Mouse (Mus musculus) MEL (cell line): ENCODE measurements at regions not wholly inside any gene's neighbourhood (a gene's known extent, or its start where the extent isn't known, plus 50 kb on each side); places are given as distances from the start of the nearest gene placed in this dataset.

Source experiments
- DNase-seq: peaks from one replicate; pipeline ENCODE4 v3.0.0; 2011; ENCODE audit warnings: low read depth, low spot score
- H3K27ac ChIP-seq: 2 replicates; pipeline ENCODE4 v1.5.1; 2012; ENCODE audit warnings: low read depth, mild to moderate bottlenecking, control low read depth, low read length, moderate library complexity; ENCODE audit not compliant: control insufficient read depth
- H3K27me3 ChIP-seq, 2 experiments: fragments of 150-350 bp in 1 of 2; sonication (generic) in 1 of 2; 2 replicates each; pipeline ENCODE4 v1.6.1; 2012; ENCODE audit warnings: low read length in 2 of 2, mild to moderate bottlenecking in 2 of 2, improper control_type of control experiment in 1 of 2, moderate library complexity in 1 of 2; ENCODE audit not compliant: insufficient read depth in 2 of 2, control insufficient read depth in 1 of 2
- H3K36me3 ChIP-seq, 2 experiments: 2 replicates each; pipeline ENCODE4 v1.6.1; 2012 to 2014; ENCODE audit warnings: low read length in 2 of 2, improper control_type of control experiment in 1 of 2, inconsistent platforms in 1 of 2, mild to moderate bottlenecking in 1 of 2; ENCODE audit not compliant: insufficient read depth in 2 of 2, control insufficient read depth in 1 of 2
- H3K4me1 ChIP-seq, 2 experiments: fragments of 150-350 bp in 1 of 2; sonication (generic) in 1 of 2; 2 replicates each; pipeline ENCODE4 v1.6.1; 2012; ENCODE audit warnings: low read length in 2 of 2, improper control_type of control experiment in 1 of 2, mild to moderate bottlenecking in 1 of 2; ENCODE audit not compliant: insufficient read depth in 2 of 2, control insufficient read depth in 1 of 2
- H3K4me3 ChIP-seq, 2 experiments: fragments of 150-350 bp in 1 of 2; sonication (generic) in 1 of 2; 2 replicates each; pipeline ENCODE4 v1.5.1; 2012; ENCODE audit warnings: low read depth in 2 of 2, low read length in 2 of 2, mild to moderate bottlenecking in 2 of 2, moderate library complexity in 2 of 2, control low read depth in 1 of 2, improper control_type of control experiment in 1 of 2; ENCODE audit not compliant: control insufficient read depth in 1 of 2, insufficient read depth in 1 of 2
- H3K79me2 ChIP-seq: 2 replicates; pipeline ENCODE4 v1.6.1; 2012; ENCODE audit warnings: mild to moderate bottlenecking, low read length, moderate library complexity; ENCODE audit not compliant: control insufficient read depth, poor library complexity, insufficient read depth
- H3K9ac ChIP-seq: 2 replicates; pipeline ENCODE4 v1.6.1; 2012; ENCODE audit warnings: low read depth, mild to moderate bottlenecking, control low read depth, low read length, moderate library complexity; ENCODE audit not compliant: control insufficient read depth, poor library complexity, severe bottlenecking
- H3K9me3 ChIP-seq: fragments of 150-350 bp; sonication (generic); replicated peaks from 2 replicates; pipeline ENCODE4 v1.6.1; 2012; ENCODE audit warnings: mild to moderate bottlenecking, low read length, improper control_type of control experiment, moderate library complexity; ENCODE audit not compliant: insufficient read depth
- BHLHE40 ChIP-seq: IDR thresholded peaks from 2 replicates; pipeline ENCODE4 v1.6.1; 2012; ENCODE audit warnings: low read depth, mild to moderate bottlenecking, inconsistent platforms, low read length, improper control_type of control experiment, borderline replicate concordance
- CTCF ChIP-seq, 3 experiments: IDR thresholded peaks in 2 of 3; conservative IDR thresholded peaks in 1 of 3; 2 replicates each; pipeline ENCODE4 v1.5.1; 2011 to 2012; ENCODE audit warnings: low read length in 3 of 3, low read depth in 2 of 3, mild to moderate bottlenecking in 2 of 3, improper control_type of control experiment in 1 of 3, inconsistent platforms in 1 of 3, mixed read lengths in 1 of 3, moderate library complexity in 1 of 3; ENCODE audit not compliant: control insufficient read depth in 1 of 3, insufficient read depth in 1 of 3, poor library complexity in 1 of 3, severe bottlenecking in 1 of 3
- ELF1 ChIP-seq: IDR thresholded peaks from 2 replicates; pipeline ENCODE4 v1.6.1; 2014; ENCODE audit warnings: low read depth, mild to moderate bottlenecking, inconsistent platforms, low read length, improper control_type of control experiment, moderate library complexity
- EP300 ChIP-seq, 2 experiments: IDR thresholded peaks; 2 replicates each; pipeline ENCODE4 v1.6.1; 2011; ENCODE audit warnings: improper control_type of control experiment in 2 of 2, low read length in 2 of 2, low read depth in 1 of 2, mild to moderate bottlenecking in 1 of 2
- ETS1 ChIP-seq: IDR thresholded peaks from 2 replicates; pipeline ENCODE4 v1.6.1; 2012; ENCODE audit warnings: low read depth, mild to moderate bottlenecking, inconsistent platforms, low read length, improper control_type of control experiment, moderate library complexity
- GATA1 ChIP-seq: IDR thresholded peaks from 2 replicates; pipeline ENCODE4 v1.6.1; 2011; ENCODE audit warnings: low read depth, low read length, improper control_type of control experiment
- HCFC1 ChIP-seq: IDR thresholded peaks from 2 replicates; pipeline ENCODE4 v1.6.1; 2012; ENCODE audit warnings: low read depth, mild to moderate bottlenecking, inconsistent platforms, low read length, improper control_type of control experiment, moderate library complexity
- KAT2A ChIP-seq: conservative IDR thresholded peaks from 2 replicates; pipeline ENCODE4 v1.6.1; 2012; ENCODE audit warnings: low read depth, low read length, improper control_type of control experiment, inconsistent platforms
- MAFK ChIP-seq: IDR thresholded peaks from 2 replicates; pipeline ENCODE4 v1.6.1; 2011; ENCODE audit warnings: low read depth, mild to moderate bottlenecking, low read length, improper control_type of control experiment, borderline replicate concordance
- MAZ ChIP-seq: IDR thresholded peaks from 2 replicates; pipeline ENCODE4 v1.6.1; 2012; ENCODE audit warnings: low read depth, mild to moderate bottlenecking, inconsistent platforms, low read length, improper control_type of control experiment
- MEF2A ChIP-seq: IDR thresholded peaks from 2 replicates; pipeline ENCODE4 v1.6.1; 2014; ENCODE audit warnings: low read depth, mild to moderate bottlenecking, inconsistent platforms, low read length, improper control_type of control experiment; ENCODE audit not compliant: poor library complexity, insufficient replicate concordance, severe bottlenecking; ENCODE audit errors: extremely low read depth
- MXI1 ChIP-seq: IDR thresholded peaks from 2 replicates; pipeline ENCODE4 v1.6.1; 2011; ENCODE audit warnings: mild to moderate bottlenecking, low read depth, low read length, improper control_type of control experiment
- MYB ChIP-seq: IDR thresholded peaks from 2 replicates; pipeline ENCODE4 v1.6.1; 2011; ENCODE audit warnings: mild to moderate bottlenecking, low read depth, low read length, improper control_type of control experiment
- NELFE ChIP-seq: IDR thresholded peaks from 2 replicates; pipeline ENCODE4 v1.6.1; 2011; ENCODE audit warnings: low read depth, low read length, improper control_type of control experiment
- POLR2AphosphoS5 ChIP-seq: IDR thresholded peaks from 2 replicates; pipeline ENCODE4 v1.6.1; 2012; ENCODE audit warnings: low read depth, borderline replicate concordance, mild to moderate bottlenecking, inconsistent platforms, low read length, moderate library complexity, mixed read lengths
- TCF12 ChIP-seq: IDR thresholded peaks from 2 replicates; pipeline ENCODE4 v1.6.1; 2014; ENCODE audit warnings: low read depth, mild to moderate bottlenecking, inconsistent platforms, low read length, improper control_type of control experiment, moderate library complexity
- UBTF ChIP-seq: IDR thresholded peaks from 2 replicates; pipeline ENCODE4 v1.6.1; 2012; ENCODE audit warnings: low read depth, mild to moderate bottlenecking, inconsistent platforms, low read length, improper control_type of control experiment, moderate library complexity, borderline replicate concordance; ENCODE audit not compliant: insufficient read depth
- USF1 ChIP-seq: IDR thresholded peaks from 2 replicates; pipeline ENCODE4 v1.6.1; 2014; ENCODE audit warnings: low read depth, mild to moderate bottlenecking, inconsistent platforms, low read length, improper control_type of control experiment, moderate library complexity
- USF2 ChIP-seq, 2 experiments: IDR thresholded peaks; 2 replicates each; pipeline ENCODE4 v1.6.1; 2011 to 2012; ENCODE audit warnings: improper control_type of control experiment in 2 of 2, low read length in 2 of 2, borderline replicate concordance in 1 of 2, inconsistent platforms in 1 of 2, low read depth in 1 of 2, mild to moderate bottlenecking in 1 of 2; ENCODE audit not compliant: insufficient read depth in 1 of 2
- ZC3H11A ChIP-seq: IDR thresholded peaks from 2 replicates; pipeline ENCODE4 v1.6.1; 2012; ENCODE audit warnings: low read depth, mild to moderate bottlenecking, inconsistent platforms, low read length, improper control_type of control experiment
- ZKSCAN1 ChIP-seq: IDR thresholded peaks from 2 replicates; pipeline ENCODE4 v1.6.1; 2012; ENCODE audit warnings: low read depth, mild to moderate bottlenecking, inconsistent platforms, low read length, improper control_type of control experiment, moderate library complexity

DNA sequence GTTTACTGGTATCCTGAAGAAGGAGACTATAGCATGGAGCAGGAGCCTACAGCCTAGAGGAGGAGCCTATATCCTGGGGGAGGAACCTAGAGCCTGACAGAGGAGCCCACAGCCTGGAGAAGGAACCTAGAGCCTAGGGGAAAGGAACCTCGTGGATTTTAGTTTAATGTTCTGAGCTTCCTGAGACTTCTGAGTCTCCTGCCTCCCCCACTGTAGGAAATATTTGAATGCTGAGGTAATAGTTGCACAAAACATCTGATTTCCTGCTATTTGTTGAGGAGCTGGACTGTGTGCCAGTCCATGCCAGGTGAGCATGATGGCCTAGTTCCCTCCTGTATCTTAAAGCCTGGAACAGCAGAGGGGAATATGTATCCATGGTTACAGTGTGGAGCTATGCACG is 74.7 kb downstream of the Zfp330 start:
- no peak for TF ChIP-seq NELFE
- TF ChIP-seq USF1 = no peak
- TF ChIP-seq ELF1 = no peak
- no peak for TF ChIP-seq USF2 (IDR thresholded peaks at IDR 0.05; ENCODE audit: borderline replicate concordance in 1 of 2, insufficient read depth in 1 of 2, low read depth in 1 of 2, low read length in 2 of 2)
- TF ChIP-seq GATA1 = no peak
- no peak for TF ChIP-seq EP300 (IDR thresholded peaks at IDR 0.05; ENCODE audit: low read depth in 1 of 2, low read length in 2 of 2)
- TF ChIP-seq ZC3H11A = no peak
- TF ChIP-seq MAZ = no peak
- TF ChIP-seq UBTF = no peak
- Histone ChIP-seq H3K9ac (no peak overlapping the region), H3K4me1 (no peaks in the 10 kb centered on the region), H3K36me3 (no peaks in the 10 kb centered on the region), H3K4me3 (no peak overlapping the region), H3K79me2 (no peaks in the 10 kb centered on the region), H3K27ac (no peak overlapping the region), H3K27me3 (no peaks in the 10 kb centered on the region; a peak in 1 of 4 replicates), H3K9me3 (no peaks in the 10 kb centered on the region)
- no peak for DNase-seq

DNA sequence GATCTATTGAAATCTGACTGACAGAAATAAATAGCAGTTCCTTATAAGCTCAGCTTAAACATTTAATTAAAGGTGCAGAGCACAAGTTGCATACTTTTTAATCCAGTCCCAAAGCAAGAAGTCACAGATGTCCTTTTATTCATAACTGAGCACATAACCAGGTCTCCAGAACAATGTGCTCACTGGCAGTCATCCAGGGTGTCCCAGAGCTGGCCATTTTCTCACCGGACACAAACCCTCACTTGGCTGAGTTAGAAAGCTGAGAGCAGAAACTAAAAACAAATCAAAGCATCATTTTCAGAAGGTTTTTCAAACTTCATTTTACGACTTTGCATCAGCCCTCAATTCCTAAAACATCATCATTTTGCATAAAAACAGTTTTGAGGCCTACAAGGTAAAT is 75.9 kb downstream of the Zfp330 start:
- Histone ChIP-seq H3K9me3 (no peaks in the 10 kb centered on the region), H3K27ac (no peak overlapping the region), H3K4me3 (no peak overlapping the region), H3K4me1 (no peaks in the 10 kb centered on the region), H3K36me3 (no peaks in the 10 kb centered on the region), H3K27me3 (no peaks in the 10 kb centered on the region; a peak in 1 of 4 replicates), H3K79me2 (no peaks in the 10 kb centered on the region), H3K9ac (no peak overlapping the region)
- TF ChIP-seq HCFC1 (no peak), USF2 (IDR thresholded peaks at IDR 0.05; ENCODE audit: borderline replicate concordance in 1 of 2, insufficient read depth in 1 of 2, low read depth in 1 of 2, low read length in 2 of 2) (no peak)
- no peak for DNase-seq

DNA sequence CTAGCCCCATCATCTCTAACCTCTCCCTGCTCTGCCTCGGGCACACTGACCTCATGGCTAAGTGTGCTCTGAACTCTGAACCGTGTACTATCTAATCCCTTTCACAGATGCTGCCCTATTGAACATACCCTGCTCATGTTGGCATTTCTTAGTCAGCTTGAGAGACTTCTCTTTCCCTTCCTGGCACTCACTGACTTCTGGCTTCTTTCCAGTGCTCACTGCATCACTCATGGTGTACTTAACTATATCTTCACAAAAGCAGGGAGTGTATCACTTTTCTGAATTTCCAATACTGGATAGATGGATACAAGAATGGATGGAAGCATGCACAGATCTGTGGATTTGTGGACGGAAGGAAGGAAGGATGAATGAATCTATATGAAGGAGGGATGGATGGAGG is 80.9 kb downstream of the Zfp330 start:
- TF ChIP-seq MAFK = no peak
- TF ChIP-seq ETS1 = no peak
- TF ChIP-seq POLR2AphosphoS5 = no peak
- no peak for TF ChIP-seq ELF1
- TF ChIP-seq MXI1 = no peak
- no peak for TF ChIP-seq MYB
- TF ChIP-seq TCF12 = no peak
- no peak for TF ChIP-seq ZKSCAN1
- TF ChIP-seq MEF2A = no peak
- TF ChIP-seq CTCF (IDR thresholded peaks at IDR 0.05 in 2 of 3, conservative IDR thresholded peaks at IDR 0.05 in 1 of 3; ENCODE audit: control insufficient read depth in 1 of 3, insufficient read depth in 1 of 3, low read depth in 2 of 3, low read length in 3 of 3, poor library complexity in 1 of 3, severe bottlenecking in 1 of 3) = no peak
- no peak for TF ChIP-seq KAT2A
- no peak for TF ChIP-seq BHLHE40
- no peak for DNase-seq
- no peaks in the 10 kb centered on the region for H3K36me3 ChIP-seq
- H3K79me2 ChIP-seq = no peaks in the 10 kb centered on the region
- H3K27me3 ChIP-seq = no peaks in the 10 kb centered on the region
- H3K9me3 ChIP-seq = no peaks in the 10 kb centered on the region
- H3K27ac ChIP-seq = no peak overlapping the region
- no peak overlapping the region for H3K4me3 ChIP-seq
- no peak overlapping the region for H3K9ac ChIP-seq
- no peaks in the 10 kb centered on the region for H3K4me1 ChIP-seq
